Mouse (Mus musculus): ENCODE measurements around the gene Pmel.

- TF ChIP-seq CTCF (IDR thresholded peaks at IDR 0.05; ENCODE audit: extremely low read depth, insufficient read length, insufficient replicate concordance, low read depth, low read length) (no peak), POLR2A (IDR thresholded peaks at IDR 0.05; ENCODE audit: low read depth, low read length) (no peak)
Observed at GRCm38 (mm10) chr10:128740296-128740695, 36.3 kb downstream of the Pmel start.
